ENCODE assay signal across 8 mouse cellular contexts in the genomic region with DNA sequence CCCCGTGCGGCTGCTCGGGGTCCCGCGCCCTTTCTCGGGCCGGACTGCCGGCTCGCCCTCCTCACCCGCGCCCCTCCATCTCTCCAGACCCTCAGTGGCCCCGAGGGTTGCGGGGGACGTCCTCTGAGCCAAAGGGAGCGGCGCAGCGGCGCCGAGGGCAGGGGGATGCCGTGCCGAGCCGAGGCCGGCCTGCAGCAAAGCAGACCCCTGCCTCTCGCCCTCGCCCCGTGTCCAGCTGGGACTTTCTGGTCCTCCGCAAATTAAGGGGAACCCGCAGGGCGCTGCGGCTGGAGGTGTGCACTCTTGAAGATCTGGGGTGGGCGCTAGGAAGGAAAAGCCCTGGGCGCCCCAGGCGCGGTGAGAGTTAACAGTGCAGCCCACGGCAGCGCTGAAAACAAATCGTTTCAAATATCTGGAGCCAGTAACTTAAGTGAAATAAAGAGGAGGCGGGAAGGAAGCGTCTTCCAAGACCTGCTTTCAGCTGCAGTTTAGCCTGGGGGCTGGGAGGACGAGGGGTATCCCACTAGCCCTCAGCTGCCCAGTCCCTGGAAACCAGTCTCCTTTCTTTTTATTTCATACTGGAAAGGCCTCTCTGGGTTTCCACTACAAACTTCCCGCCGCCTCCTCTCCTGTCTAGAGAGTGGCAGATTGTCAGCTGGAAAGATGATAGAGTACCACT. TPM values are rescaled to one million over a fixed set of nuclear protein-coding genes. Genes with fewer than 3 reads are reported as not detected.
DNase-seq lines count a peak whose midpoint lies in the region; ATAC-seq and TF ChIP-seq lines count a peak whose summit lies in the region.

No protein-coding gene starts in this region.

- no peak overlapping the region for H3K27ac ChIP-seq in ES-Bruce4 (ENCODE audit: insufficient read depth, low read length)
- H3K27ac ChIP-seq in forebrain, embryonic 14.5 days (ENCODE audit: low read depth, low read length), result peak overlapping the region; percentile 98
- H3K27ac ChIP-seq in hindbrain, embryonic 13.5 days, result peak overlapping the region; percentile 98
- H3K27ac ChIP-seq in limb, embryonic 13.5 days, result peak overlapping the region; percentile 99

- H3K4me2 ChIP-seq in forebrain, embryonic 14.5 days (ENCODE audit: low read length), result peak overlapping the region; percentile 87
- H3K4me2 ChIP-seq in hindbrain, embryonic 13.5 days, result peak overlapping the region; percentile 83
- peak overlapping the region; percentile 84 for H3K4me2 ChIP-seq in limb, embryonic 13.5 days (replicated peaks)

- H3K4me3 ChIP-seq in ES-Bruce4 (ENCODE audit: low read depth, low read length), result peak overlapping the region; percentile 63
- H3K4me3 ChIP-seq in forebrain, embryonic 14.5 days (ENCODE audit: low read depth, low read length), result peak overlapping the region; percentile 89
- H3K4me3 ChIP-seq in hindbrain, embryonic 13.5 days, result peak overlapping the region; percentile 95
- H3K4me3 ChIP-seq in limb, embryonic 13.5 days, result peak overlapping the region; percentile 91

- TF ChIP-seq CTCF in ES-Bruce4 (IDR thresholded peaks at IDR 0.05; ENCODE audit: low read depth, low read length), result no peak

- H3K4me1 ChIP-seq in ES-Bruce4 (ENCODE audit: control insufficient read depth, insufficient read depth, low read length), result peaks cover 1% of the 10 kb centered on the region
- peaks cover 31% of the 10 kb centered on the region for H3K4me1 ChIP-seq in forebrain, embryonic 14.5 days (ENCODE audit: control insufficient read depth, insufficient read depth, low read length)
- peaks cover 66% of the 10 kb centered on the region for H3K4me1 ChIP-seq in hindbrain, embryonic 13.5 days (replicated peaks)
- H3K4me1 ChIP-seq in limb, embryonic 13.5 days, result peaks cover 70% of the 10 kb centered on the region

- DNase-seq in cerebellum, adult 9-11 months, result peak; percentile 51
- DNase-seq in cerebellum, adult 9-10 months, result no peak
- peak; percentile 68 for DNase-seq in forebrain, embryonic 14.5 days (ENCODE audit: low spot score)
- DNase-seq in neural tube, embryonic 10.5 days (ENCODE audit: extremely low spot score, low spot score), result peak; percentile 82
- no peak for DNase-seq in MN1 (ENCODE audit: low spot score)

- peak; percentile 54 for ATAC-seq in forebrain, embryonic 14.5 days
- peak; percentile 62 for ATAC-seq in hindbrain, embryonic 13.5 days (ENCODE audit: low FRiP score)
- ATAC-seq in limb, embryonic 13.5 days (ENCODE audit: low FRiP score, low read depth), result peak; percentile 69

- TF ChIP-seq POLR2A in ES-Bruce4 (IDR thresholded peaks at IDR 0.05; ENCODE audit: insufficient read depth, low read length), result no peak

- no peak for TF ChIP-seq EP300 in ES-Bruce4 (IDR thresholded peaks at IDR 0.05; ENCODE audit: insufficient read depth, low read depth, low read length)

- peaks cover 8% of the 10 kb centered on the region; the same call in 1 of the 2 replicates for H3K27me3 ChIP-seq in ES-Bruce4 (ENCODE audit: control insufficient read depth, insufficient read depth, low read length, poor library complexity, severe bottlenecking)
- H3K27me3 ChIP-seq in forebrain, embryonic 14.5 days (replicated peaks; ENCODE audit: control insufficient read depth, insufficient read depth, low read length), result no peaks in the 10 kb centered on the region
- H3K27me3 ChIP-seq in hindbrain, embryonic 13.5 days, result no peaks in the 10 kb centered on the region
- peaks cover 18% of the 10 kb centered on the region; the same call in 1 of the 2 replicates for H3K27me3 ChIP-seq in limb, embryonic 13.5 days

- no peaks in the 10 kb centered on the region for H3K36me3 ChIP-seq in ES-Bruce4 (ENCODE audit: control insufficient read depth, insufficient read depth, low read length, poor library complexity, severe bottlenecking)
- no peaks in the 10 kb centered on the region for H3K36me3 ChIP-seq in forebrain, embryonic 14.5 days (ENCODE audit: control insufficient read depth, insufficient read depth, low read length)
- H3K36me3 ChIP-seq in hindbrain, embryonic 13.5 days, result no peaks in the 10 kb centered on the region
- H3K36me3 ChIP-seq in limb, embryonic 13.5 days, result peaks cover 4% of the 10 kb centered on the region; the same call in 1 of the 2 replicates

- peak overlapping the region; percentile 76 for H3K9ac ChIP-seq in ES-Bruce4 (ENCODE audit: low read depth, poor library complexity, severe bottlenecking)
- H3K9ac ChIP-seq in forebrain, embryonic 14.5 days (ENCODE audit: low read length), result peak overlapping the region; percentile 94
- H3K9ac ChIP-seq in hindbrain, embryonic 13.5 days, result peak overlapping the region; percentile 98
- peak overlapping the region; percentile 97 for H3K9ac ChIP-seq in limb, embryonic 13.5 days

- WGBS in forebrain, embryonic 14.5 days, result under 1% methylated on average over 31 of the region's 42 CpGs
- WGBS in hindbrain, embryonic 13.5 days, result 2% methylated on average over 31 of the region's 42 CpGs
- under 1% methylated on average over 42 of the region's 42 CpGs for WGBS in limb, embryonic 13.5 days

- H3K9me3 ChIP-seq in ES-Bruce4 (replicated peaks; ENCODE audit: control insufficient read depth, insufficient read depth, low read length, poor library complexity, severe bottlenecking), result no peaks in the 10 kb centered on the region
- H3K9me3 ChIP-seq in forebrain, embryonic 14.5 days (replicated peaks; ENCODE audit: control insufficient read depth, low read length), result no peaks in the 10 kb centered on the region
- H3K9me3 ChIP-seq in hindbrain, embryonic 13.5 days, result no peaks in the 10 kb centered on the region
- no peaks in the 10 kb centered on the region for H3K9me3 ChIP-seq in limb, embryonic 13.5 days

RNA-seq across cellular contexts. Expression of a gene that starts 36.9 kb away (rescaled TPM):
- 9.2 and 10.5 TPM in 2 replicates for polyA plus RNA-seq in ES-Bruce4 (2011; ENCODE audit: insufficient read depth, insufficient read length, low read depth, missing spikeins)
- polyA plus RNA-seq in forebrain, embryonic 14.5 days (2014; fragmentation: Nextera tagmentation; extraction: Ambion mirVana), result 15.5 TPM in 2 replicates
- 15.1 and 19.0 TPM in 2 replicates for polyA plus RNA-seq in hindbrain, embryonic 13.5 days (2015; fragmentation: Nextera tagmentation; extraction: Ambion mirVana)
- polyA plus RNA-seq in limb, embryonic 13.5 days (2015; fragmentation: Nextera tagmentation; extraction: Ambion mirVana), result 20.6 and 24.9 TPM in 2 replicates

Comparison
In these comparisons a context has a peak if more than half of its experiments do, and no peak if none do; other contexts are left out.
1. DNase-seq: peak in cerebellum, adult 9-11 months (single experiment), forebrain, embryonic 14.5 days (single experiment) and neural tube, embryonic 10.5 days (single experiment); none in cerebellum, adult 9-10 months (single experiment) and MN1 (single experiment).
2. Peak in every context shown above with its lines, with median percentiles within 50 percentile points of each other: H3K4me3 ChIP-seq, H3K9ac ChIP-seq, ATAC-seq and H3K4me2 ChIP-seq.